Mouse (Mus musculus): ENCODE data around the gene Tex13c3. TPM values are rescaled to one million over a fixed set of nuclear protein-coding genes. Genes with fewer than 3 reads are reported as not detected.
"Not testable (repeated sequence)": the region's sequence is repeated elsewhere in the genome, so short reads cannot be mapped to it uniquely, and the experiment has no call there.

Tex13c3 gene
- polyA plus RNA-seq (2015; fragmentation: Nextera tagmentation; extraction: Ambion mirVana) = not detected in 2 replicates

GRCm38 (mm10) chrX:19481219-19481618 lies at the start of gene Tex13c3:
Tex13c3 (minus strand) TSS chrX:19481319.
- ATAC-seq; H3K4me1 ChIP-seq (ENCODE audit: control insufficient read depth, insufficient read depth, low read length); H3K27me3 ChIP-seq (replicated peaks; ENCODE audit: control insufficient read depth, insufficient read depth, low read length); H3K9me3 ChIP-seq (ENCODE audit: control insufficient read depth, low read length); H3K9ac ChIP-seq (ENCODE audit: low read depth, low read length); H3K36me3 ChIP-seq (ENCODE audit: control insufficient read depth, insufficient read depth, low read length); H3K27ac ChIP-seq (ENCODE audit: low read length); H3K4me2 ChIP-seq (ENCODE audit: low read depth, low read length); H3K4me3 ChIP-seq (ENCODE audit: low read length): not testable (repeated sequence)
- WGBS = 90% methylated on average over 5 of the region's 5 CpGs

- no peak for ATAC-seq
- Histone ChIP-seq H3K4me2 (ENCODE audit: low read depth, low read length) (no peak overlapping the region), H3K36me3 (ENCODE audit: control insufficient read depth, insufficient read depth, low read length) (no peaks in the 10 kb centered on the region)
These were observed 8.6 kb upstream of the Tex13c3 start for GRCm38 (mm10) chrX:19489731-19490130.

More at GRCm38 (mm10) chrX:19489731-19490130, 8.6 kb upstream of the Tex13c3 start:
- Histone ChIP-seq H3K27me3 (replicated peaks; ENCODE audit: control insufficient read depth, insufficient read depth, low read length) (no peaks in the 10 kb centered on the region), H3K27ac (ENCODE audit: low read length) (no peak overlapping the region), H3K9ac (ENCODE audit: low read depth, low read length) (no peak overlapping the region), H3K4me3 (ENCODE audit: low read length) (no peak overlapping the region), H3K9me3 (ENCODE audit: control insufficient read depth, low read length) (no peaks in the 10 kb centered on the region), H3K4me1 (ENCODE audit: control insufficient read depth, insufficient read depth, low read length) (no peaks in the 10 kb centered on the region)
- 60% methylated on average over 4 of the region's 4 CpGs for WGBS

All from intestine, embryonic 16.5 days (tissue).